Mouse (Mus musculus) heart, postnatal 25 days (tissue): Measurements from ENCODE around the gene Gm20696. TPM values are rescaled to one million over a fixed set of nuclear protein-coding genes. Genes with fewer than 3 reads are reported as not detected.

ENCODE experiments used
- DNase-seq: peaks from one replicate; pipeline ENCODE4 v3.0.0; 2022; ENCODE audit warnings: low spot score
- intact Hi-C: fragments of 180-260 bp; cut with DNase I; formaldehyde crosslinking; loops from one replicate; pipeline ENCODE4 v1.15.1; 2025
- total RNA-seq, 2 experiments: library from RNA; stranded (reverse); gene quantifications; 2 replicates each; pipeline ENCODE4 v1.2.3; 2021

The Gm20696 gene
- total RNA-seq, 2 experiments from 2014 or later = 1.5 to 2.7 TPM

- no peak for DNase-seq
- intact Hi-C loops = no loop called here
These were observed 312.3 kb downstream of the Gm20696 start for GRCm38 (mm10) chr6:99354338-99354737.

- intact Hi-C loops = no loop called here
- no peak for DNase-seq
These were observed 313.2 kb downstream of the Gm20696 start for GRCm38 (mm10) chr6:99353441-99353840.

- DNase-seq = no peak
- intact Hi-C loops = no loop called here
These were observed 316.0 kb downstream of the Gm20696 start for GRCm38 (mm10) chr6:99350566-99350965.

GRCm38 (mm10) chr6:99350156-99350555 is 316.4 kb downstream of the Gm20696 start:
- DNase-seq = no peak
- intact Hi-C loops = no loop called here

- no peak for DNase-seq
- intact Hi-C loops = no loop called here
These were observed 318.8 kb downstream of the Gm20696 start for GRCm38 (mm10) chr6:99347836-99348235.

- DNase-seq = no peak
- intact Hi-C loops = no loop called here
These were observed 321.6 kb downstream of the Gm20696 start for GRCm38 (mm10) chr6:99344966-99345365.

DNA sequence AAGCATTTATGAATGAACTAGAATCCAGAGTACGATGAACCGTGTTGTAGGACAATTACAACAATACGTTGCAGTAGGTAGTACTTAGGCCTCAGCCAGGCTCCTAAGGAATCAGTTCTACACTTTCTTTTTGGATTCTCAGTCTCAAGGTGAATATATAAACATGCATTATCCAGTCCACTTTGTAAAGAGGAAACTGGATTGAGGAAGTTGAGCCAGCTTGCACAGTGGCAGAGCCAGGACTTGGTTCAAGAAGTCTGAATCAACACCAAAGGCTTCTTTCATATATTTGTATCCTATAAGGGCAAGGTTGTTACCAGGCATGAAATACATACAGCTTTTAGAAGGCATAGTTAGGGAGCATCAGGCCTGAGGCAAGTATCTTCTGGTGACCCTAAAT is 322.2 kb downstream of the Gm20696 start:
- intact Hi-C loops = no loop called here
- DNase-seq = no peak

- DNase-seq = no peak
- intact Hi-C loops = no loop called here
These were observed 322.8 kb downstream of the Gm20696 start for GRCm38 (mm10) chr6:99343815-99344214.

DNA sequence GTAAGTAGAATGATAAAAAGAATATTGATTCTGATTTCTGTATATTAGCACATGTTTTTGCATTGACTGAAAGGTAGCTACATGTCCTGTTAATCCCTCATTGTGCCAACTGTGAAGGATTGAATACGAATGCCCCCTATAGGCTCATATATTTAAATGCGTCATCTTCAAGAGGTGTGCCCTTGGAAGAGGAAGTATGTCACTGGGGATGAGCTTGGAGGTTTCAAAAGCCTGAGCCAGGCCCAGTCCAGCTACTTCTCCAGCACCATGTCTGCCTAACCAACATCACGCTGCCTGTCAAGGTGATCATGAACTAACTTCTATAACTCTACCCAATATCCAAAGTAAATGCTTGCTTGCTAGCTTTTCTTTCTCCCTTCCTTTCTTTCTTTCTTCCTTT is 324.2 kb downstream of the Gm20696 start:
- DNase-seq = no peak
- intact Hi-C loops = no loop called here

DNA sequence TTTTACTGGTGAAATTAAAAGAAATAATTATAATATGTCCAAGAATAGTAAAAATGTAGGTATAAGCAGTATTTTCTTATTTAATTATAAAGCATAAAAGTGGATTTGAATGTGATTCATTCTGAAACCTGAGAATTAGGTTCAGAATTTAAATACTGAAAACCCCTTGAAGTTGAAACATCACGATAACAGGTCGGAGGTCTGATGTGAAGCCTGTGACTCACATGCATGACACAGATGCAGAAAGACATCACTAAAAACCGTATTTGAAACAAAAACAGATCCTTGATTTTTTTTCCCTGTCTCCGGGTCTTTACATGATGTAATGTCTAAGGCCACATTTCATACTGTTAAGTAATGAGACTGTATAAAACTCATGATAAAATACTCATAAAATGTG is 325.7 kb downstream of the Gm20696 start:
- no peak for DNase-seq
- intact Hi-C loops = no loop called here

GRCm38 (mm10) chr6:99339986-99340721 is 326.4 kb downstream of the Gm20696 start:
- no peak for DNase-seq
- intact Hi-C loops = loop anchor here (1.0 kb wide), 1 partner anchor 26 kb away; no protein-coding TSS in a partner anchor

DNA sequence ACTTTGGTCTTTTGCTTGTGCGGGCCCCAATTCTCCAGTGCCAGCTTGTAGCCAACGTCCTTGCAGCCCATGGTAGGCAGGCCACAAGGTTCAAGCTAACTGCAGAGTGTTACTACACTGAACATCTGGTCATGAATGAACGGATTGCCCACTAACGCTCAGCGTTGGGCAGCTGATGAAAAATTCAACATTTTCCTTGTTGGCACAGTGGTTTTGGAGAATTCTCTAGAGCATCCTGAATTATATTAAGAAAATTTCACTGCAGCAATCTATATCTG is 327.3 kb downstream of the Gm20696 start:
- intact Hi-C loops = loop anchor here (1.0 kb wide), 1 partner anchor 27 kb away; no protein-coding TSS in a partner anchor
- DNase-seq = no peak

DNA sequence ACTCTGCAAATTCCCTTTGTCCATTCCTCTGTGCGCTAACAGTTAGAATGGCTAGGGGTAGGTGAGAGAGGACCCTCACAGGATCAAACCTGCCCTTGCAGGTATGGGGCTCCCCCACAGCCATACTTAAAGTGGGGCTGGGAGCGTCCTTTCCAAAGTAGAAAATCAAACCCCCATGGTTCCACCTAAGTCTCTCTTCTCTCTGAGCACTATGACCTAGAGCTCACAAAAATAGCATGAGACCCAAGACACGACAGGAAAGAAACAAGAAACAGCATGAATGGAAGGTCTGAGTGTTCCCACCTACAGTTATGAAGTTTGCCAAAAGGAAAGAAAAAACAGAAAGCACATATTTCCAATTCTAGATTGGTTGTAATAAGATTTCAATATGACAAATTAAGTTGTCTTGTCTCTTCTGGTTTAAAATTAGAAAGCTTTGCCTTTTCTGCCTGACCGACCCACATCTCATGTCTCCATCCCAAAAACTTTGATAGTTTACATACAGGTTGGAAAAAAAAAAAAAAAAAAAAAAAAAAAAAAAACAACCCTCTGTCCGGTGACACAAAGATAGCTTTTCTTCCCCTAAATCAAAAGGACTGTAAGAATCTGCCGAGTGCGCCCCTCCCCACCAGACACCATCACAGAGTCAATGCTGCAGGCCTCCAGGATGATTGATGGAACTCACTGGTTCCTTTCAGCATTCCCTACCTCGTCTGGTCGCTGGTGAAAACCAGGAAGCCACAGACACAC is 327.8 kb downstream of the Gm20696 start:
- intact Hi-C loops = loop anchor here (1.0 kb wide), 1 partner anchor 28 kb away; no protein-coding TSS in a partner anchor
- no peak for DNase-seq

GRCm38 (mm10) chr6:99338174-99338573 is 328.4 kb downstream of the Gm20696 start:
- intact Hi-C loops = no loop called here

GRCm38 (mm10) chr6:99337575-99337974 is 329.0 kb downstream of the Gm20696 start:
- DNase-seq = no peak
- intact Hi-C loops = no loop called here

More at GRCm38 (mm10) chr6:99338174-99338573, 328.4 kb downstream of the Gm20696 start:
- DNase-seq = no peak

DNA sequence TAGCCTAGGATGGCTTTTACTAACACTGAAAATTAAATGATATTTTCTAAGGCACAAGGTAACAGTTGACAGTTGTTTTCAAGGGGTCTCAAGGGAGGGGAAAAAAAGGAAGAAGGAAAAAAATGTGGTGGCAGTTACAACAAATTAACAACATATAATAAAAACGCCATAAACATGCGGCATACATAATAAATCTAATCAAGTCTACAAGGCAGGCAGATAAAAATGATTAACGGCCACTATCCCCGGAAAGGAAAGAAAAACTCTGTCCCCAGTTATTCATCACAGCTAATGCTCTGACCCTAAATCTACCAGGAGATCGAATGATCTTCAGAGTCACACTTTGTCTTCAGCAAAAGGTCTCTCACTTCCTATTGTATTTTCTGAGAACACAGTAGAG is 330.4 kb downstream of the Gm20696 start:
- intact Hi-C loops = no loop called here
- DNase-seq = no peak

GRCm38 (mm10) chr6:99335174-99335830 is 331.3 kb downstream of the Gm20696 start:
- intact Hi-C loops = no loop called here

DNA sequence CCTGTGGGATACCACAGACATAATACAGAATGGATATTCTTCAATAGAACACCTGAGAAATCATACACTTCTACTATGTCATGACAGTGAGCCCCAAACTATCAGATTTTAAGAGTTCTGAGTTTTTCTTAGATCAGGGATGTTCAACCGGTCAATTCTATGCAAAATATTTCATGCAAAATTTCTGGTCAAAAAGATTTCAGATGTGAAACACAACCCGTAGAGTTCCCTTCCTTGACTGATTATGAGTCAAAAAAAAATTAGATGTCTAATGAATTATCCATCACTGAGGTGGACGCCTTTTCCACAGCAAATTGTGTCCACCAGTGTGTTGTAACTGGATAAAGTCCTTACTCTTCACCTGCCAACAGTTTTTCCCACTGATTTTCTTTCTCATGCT is 332.3 kb downstream of the Gm20696 start:
- intact Hi-C loops = no loop called here

More at GRCm38 (mm10) chr6:99335174-99335830, 331.3 kb downstream of the Gm20696 start:
- peak; percentile 13 for DNase-seq

DNA sequence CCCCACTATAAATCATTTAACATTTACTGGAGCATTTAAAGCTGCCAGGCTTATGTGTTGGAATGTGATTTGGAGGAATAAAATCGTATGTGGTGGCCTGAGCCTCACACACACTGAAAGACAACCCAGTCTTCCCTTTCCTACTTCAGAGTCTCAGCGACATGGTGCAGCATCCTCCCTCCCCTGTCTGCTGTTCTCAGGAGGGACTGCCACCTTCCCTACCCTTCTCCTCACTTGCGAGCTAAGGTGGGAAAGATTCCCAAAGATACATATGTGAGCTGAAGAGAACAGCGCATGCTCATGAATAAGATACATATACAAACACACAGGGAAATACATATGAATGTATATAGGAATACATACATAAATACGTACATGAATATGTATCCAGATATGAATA is 333.5 kb downstream of the Gm20696 start:
- DNase-seq = no peak
- intact Hi-C loops = no loop called here

More for the DNA sequence above, 332.3 kb downstream of the Gm20696 start:
- no peak for DNase-seq

- intact Hi-C loops = no loop called here
- no peak for DNase-seq
These were observed 336.4 kb downstream of the Gm20696 start for GRCm38 (mm10) chr6:99330169-99330568.

- intact Hi-C loops = no loop called here
- DNase-seq = no peak
These were observed 338.0 kb downstream of the Gm20696 start for GRCm38 (mm10) chr6:99328634-99329033.
